Comparison of ENCODE assay signal across 16 mouse cellular contexts in genomic region chr8:106985404-106985821, GRCm38 (mm10). TPM values are rescaled to one million over a fixed set of nuclear protein-coding genes. Genes with fewer than 3 reads are reported as not detected.
DNase-seq lines count a peak whose midpoint lies in the region; ATAC-seq and TF ChIP-seq lines count a peak whose summit lies in the region.
"Had no signal": no experiment of that assay in that cellular context is flagged by ENCODE, and none has a peak within 500 bp of the region (broad histone marks: within the 10 kb centered on the region; RNA-seq: fewer than 3 reads in every experiment).

No protein-coding gene starts in this region.

- no peak overlapping the region for H3K4me3 ChIP-seq in hindbrain, embryonic 12.5 days
- no peak overlapping the region for H3K4me3 ChIP-seq in hindbrain, embryonic 10.5 days
- H3K4me3 ChIP-seq in forebrain, postnatal 0 days (ENCODE audit: low read depth, low read length), result no peak overlapping the region
- H3K4me3 ChIP-seq: embryonic facial prominence, embryonic 12.5 days; limb, embryonic 13.5 days had no signal

- no peak overlapping the region; the same call in 1 of the 2 replicates for H3K27ac ChIP-seq in hindbrain, embryonic 12.5 days
- H3K27ac ChIP-seq in hindbrain, embryonic 10.5 days, result no peak overlapping the region
- H3K27ac ChIP-seq in forebrain, postnatal 0 days (ENCODE audit: low read depth, low read length), result peak overlapping the region; percentile 23; the same call in 1 of the 2 replicates
- H3K27ac ChIP-seq: embryonic facial prominence, embryonic 12.5 days; limb, embryonic 13.5 days had no signal

- DNase-seq in hindbrain, embryonic 10.5 days (ENCODE audit: low spot score), result no peak
- DNase-seq in right cerebral cortex, adult 18-20 months, result peak; percentile 25
- DNase-seq in right cerebral cortex, postnatal 4 days, result no peak
- DNase-seq in forebrain, postnatal 0 days, result peak; percentile 65
- DNase-seq in retina, postnatal 1 day, result peak; percentile 60
- DNase-seq in gastrocnemius, adult 8-10 months (ENCODE audit: low spot score in 2 of 2), result no peak
- no peak for DNase-seq in gastrocnemius, postnatal 14 days
- DNase-seq: cerebellum, postnatal 14 days; heart, postnatal 36 days; kidney, adult 18-20 months; lung, adult 2 months; thymus, postnatal 14 days had no signal

- no peaks in the 10 kb centered on the region for H3K36me3 ChIP-seq in hindbrain, embryonic 12.5 days
- peaks cover 23% of the 10 kb centered on the region; the same call in 1 of the 2 replicates for H3K36me3 ChIP-seq in hindbrain, embryonic 10.5 days
- H3K36me3 ChIP-seq in forebrain, postnatal 0 days (ENCODE audit: insufficient read depth), result no peaks in the 10 kb centered on the region

- H3K4me2 ChIP-seq in hindbrain, embryonic 12.5 days (replicated peaks), result no peak overlapping the region
- H3K4me2 ChIP-seq in forebrain, postnatal 0 days (ENCODE audit: low read depth), result no peak overlapping the region
- H3K4me2 ChIP-seq: embryonic facial prominence, embryonic 12.5 days; limb, embryonic 13.5 days had no signal

- no peaks in the 10 kb centered on the region for H3K9me3 ChIP-seq in hindbrain, embryonic 12.5 days (replicated peaks)
- no peaks in the 10 kb centered on the region for H3K9me3 ChIP-seq in hindbrain, embryonic 10.5 days
- H3K9me3 ChIP-seq in forebrain, postnatal 0 days (ENCODE audit: low read length), result no peaks in the 10 kb centered on the region
- H3K9me3 ChIP-seq: embryonic facial prominence, embryonic 12.5 days; limb, embryonic 13.5 days had no signal

- intact Hi-C loops in gastrocnemius, postnatal 14 days (cut with DNase I; ENCODE audit: low total_unique reads), result no loop called here

- 0 out of 2 replicates have a peak, but pooled peaks cover 4% of the 10 kb centered on the region for H3K4me1 ChIP-seq in hindbrain, embryonic 12.5 days
- H3K4me1 ChIP-seq in hindbrain, embryonic 10.5 days (replicated peaks), result no peaks in the 10 kb centered on the region
- H3K4me1 ChIP-seq in forebrain, postnatal 0 days (ENCODE audit: insufficient read depth), result no peaks in the 10 kb centered on the region
- H3K4me1 ChIP-seq: embryonic facial prominence, embryonic 12.5 days had no signal

- H3K9ac ChIP-seq in hindbrain, embryonic 12.5 days, result no peak overlapping the region
- no peak overlapping the region for H3K9ac ChIP-seq in forebrain, postnatal 0 days
- H3K9ac ChIP-seq: embryonic facial prominence, embryonic 12.5 days; limb, embryonic 13.5 days had no signal

- TF ChIP-seq CTCF in forebrain, postnatal 0 days (IDR thresholded peaks at IDR 0.05; ENCODE audit: low read depth), result no peak

- 68% methylated on average over 9 of the region's 9 CpGs for WGBS in hindbrain, embryonic 12.5 days
- 90% methylated on average over 9 of the region's 9 CpGs for WGBS in hindbrain, embryonic 10.5 days
- WGBS in forebrain, postnatal 0 days, result 40% methylated on average over 9 of the region's 9 CpGs

- no peaks in the 10 kb centered on the region for H3K27me3 ChIP-seq in hindbrain, embryonic 12.5 days
- no peaks in the 10 kb centered on the region for H3K27me3 ChIP-seq in hindbrain, embryonic 10.5 days (ENCODE audit: insufficient read depth, poor library complexity, severe bottlenecking)
- no peaks in the 10 kb centered on the region; the same call in 1 of the 2 replicates for H3K27me3 ChIP-seq in forebrain, postnatal 0 days (ENCODE audit: insufficient read depth, low read length)
- H3K27me3 ChIP-seq: embryonic facial prominence, embryonic 12.5 days; limb, embryonic 13.5 days had no signal

- peak; percentile 29; the same call in 1 of the 2 replicates for ATAC-seq in hindbrain, embryonic 12.5 days (ENCODE audit: low FRiP score)
- peak; percentile 53; the same call in 1 of the 2 replicates for ATAC-seq in forebrain, postnatal 0 days
- ATAC-seq: activated CD4-positive, CD25-positive, alpha-beta regulatory T cell, adult 4 months had no signal

RNA-seq across cellular contexts. Expression of gene Vps4a, which starts 45.6 kb away (rescaled TPM):
- polyA plus RNA-seq in hindbrain, embryonic 12.5 days (2016; fragmentation: Nextera tagmentation; extraction: Ambion mirVana), result 103 and 107 TPM in 2 replicates
- polyA plus RNA-seq in hindbrain, embryonic 10.5 days (2016; fragmentation: Nextera tagmentation; extraction: Ambion mirVana), result 73.0 and 85.7 TPM in 2 replicates
- 142 and 145 TPM in 2 replicates for total RNA-seq in forebrain, postnatal 0 days (2014; rRNA removed)
- polyA plus RNA-seq in forebrain, postnatal 0 days (2015; fragmentation: Nextera tagmentation; extraction: Ambion mirVana), result 174 TPM in 2 replicates
- 10 to 100 TPM; 64.8 to 79.2 (median 72.5) TPM for total RNA-seq in gastrocnemius, adult 8-10 months (2022)
- 10 to 100 TPM; 50.6 to 51.1 TPM for total RNA-seq in gastrocnemius, postnatal 14 days (2021)

RNA-seq across cellular contexts. Expression of gene Sntb2, which starts 49.9 kb away (rescaled TPM):
- 11.5 and 11.9 TPM in 2 replicates for polyA plus RNA-seq in hindbrain, embryonic 12.5 days (2016; fragmentation: Nextera tagmentation; extraction: Ambion mirVana)
- polyA plus RNA-seq in hindbrain, embryonic 10.5 days (2016; fragmentation: Nextera tagmentation; extraction: Ambion mirVana), result 9.2 and 9.7 TPM in 2 replicates
- 6.1 and 6.9 TPM in 2 replicates for total RNA-seq in forebrain, postnatal 0 days (2014; rRNA removed)
- polyA plus RNA-seq in forebrain, postnatal 0 days (2015; fragmentation: Nextera tagmentation; extraction: Ambion mirVana), result 1.7 and 3.0 TPM in 2 replicates
- 1 to 10 TPM; 2.4 to 3.9 (median 3.7) TPM for total RNA-seq in gastrocnemius, adult 8-10 months (2022)
- 10 to 100 TPM; 11.0 to 13.9 TPM for total RNA-seq in gastrocnemius, postnatal 14 days (2021)

Comparison
In these comparisons a context has a peak if more than half of its experiments do, and no peak if none do; other contexts are left out.
1. DNase-seq: peak in right cerebral cortex, adult 18-20 months (single experiment), forebrain, postnatal 0 days (single experiment) and retina, postnatal 1 day (single experiment); none in hindbrain, embryonic 10.5 days (single experiment), right cerebral cortex, postnatal 4 days (single experiment), gastrocnemius, adult 8-10 months (0 of 2) and gastrocnemius, postnatal 14 days (single experiment).